Mouse (Mus musculus): ENCODE data around the gene Malsu1.

Gene Malsu1

DNA sequence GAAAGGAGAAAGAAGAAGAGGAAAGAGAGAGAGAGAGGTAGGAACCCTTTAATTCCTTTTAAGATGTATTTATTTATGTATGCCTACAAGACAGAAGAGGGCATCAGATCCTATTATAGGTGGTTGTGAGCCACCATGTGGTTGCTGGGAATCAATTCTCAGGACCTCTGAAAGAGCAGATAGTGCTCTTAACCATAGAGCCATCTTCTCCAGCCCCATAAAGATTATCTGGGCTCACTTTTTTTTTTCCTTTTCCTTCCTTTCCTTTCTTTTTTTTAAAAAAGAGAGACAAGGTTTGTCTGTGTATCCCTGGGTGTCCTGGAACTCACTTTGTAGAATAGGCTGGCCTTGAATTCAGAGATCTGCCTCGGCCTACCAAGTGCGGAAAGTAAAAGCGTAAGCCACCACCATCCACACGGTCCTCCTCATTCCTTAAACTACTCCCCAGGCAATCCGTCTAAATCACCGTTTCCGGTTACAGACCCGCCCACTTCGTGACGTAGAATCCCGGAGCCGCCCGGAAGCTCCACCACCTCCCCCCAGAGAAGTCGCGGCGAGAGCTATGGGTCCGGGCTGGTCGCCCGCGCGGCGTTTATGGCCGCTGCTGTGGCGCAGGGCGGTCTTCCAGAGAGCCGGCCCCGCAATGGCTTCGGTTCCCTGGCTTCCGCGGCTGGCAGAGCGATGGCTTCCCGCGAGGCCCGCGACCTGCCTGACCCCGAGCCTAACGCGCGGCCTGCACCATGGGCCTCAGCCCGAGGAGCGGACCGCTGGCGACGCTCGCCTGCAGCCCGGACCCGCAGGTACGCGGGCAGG is at the start of gene Malsu1:
Gene Malsu1, plus strand, starts transcription at position 492 of the 813 bp plus-strand sequence.
- peak; percentile 95 for DNase-seq (ENCODE audit: extremely low spot score)

DNA sequence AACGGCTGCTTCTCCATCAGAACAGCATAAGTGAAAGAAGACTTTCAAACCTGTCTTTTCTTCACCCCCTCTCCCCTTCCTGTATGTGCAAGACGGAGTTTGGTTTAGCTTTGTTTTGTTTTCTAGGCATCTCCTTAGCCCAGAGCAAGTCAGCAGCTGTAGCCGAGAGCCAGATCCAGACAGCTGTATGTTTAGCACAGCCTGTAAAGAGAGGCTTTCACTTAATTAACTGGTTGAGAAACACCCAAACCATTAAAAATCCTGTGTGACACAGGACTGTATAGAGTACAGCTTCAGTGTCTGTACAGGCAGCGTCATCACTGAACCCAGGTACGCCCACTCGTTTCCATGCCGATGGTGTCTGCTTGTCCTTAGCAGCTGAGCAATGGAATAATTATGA is 48.3 kb upstream of the Malsu1 start:
- no peak for DNase-seq (ENCODE audit: extremely low spot score)

DNA sequence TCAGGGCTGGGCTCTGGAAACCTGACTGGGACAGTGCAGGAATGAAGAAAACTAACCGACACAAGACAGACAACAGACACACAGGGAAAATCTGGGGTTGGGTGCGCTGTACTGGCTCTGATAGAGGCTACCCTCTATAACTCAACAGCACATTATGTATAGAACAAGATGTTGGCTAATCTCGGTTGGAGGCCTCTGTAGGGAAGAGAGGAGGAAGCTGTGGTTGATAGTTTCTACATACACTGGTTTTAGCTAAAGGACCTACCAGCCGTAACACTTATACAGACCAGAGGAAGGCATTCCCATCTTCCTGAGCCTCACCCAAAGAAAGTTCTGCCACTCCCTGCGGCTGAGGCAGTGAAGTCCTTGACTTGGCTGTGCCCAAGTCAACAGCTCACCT is 47.1 kb upstream of the Malsu1 start:
- DNase-seq (ENCODE audit: extremely low spot score) = no peak

DNA sequence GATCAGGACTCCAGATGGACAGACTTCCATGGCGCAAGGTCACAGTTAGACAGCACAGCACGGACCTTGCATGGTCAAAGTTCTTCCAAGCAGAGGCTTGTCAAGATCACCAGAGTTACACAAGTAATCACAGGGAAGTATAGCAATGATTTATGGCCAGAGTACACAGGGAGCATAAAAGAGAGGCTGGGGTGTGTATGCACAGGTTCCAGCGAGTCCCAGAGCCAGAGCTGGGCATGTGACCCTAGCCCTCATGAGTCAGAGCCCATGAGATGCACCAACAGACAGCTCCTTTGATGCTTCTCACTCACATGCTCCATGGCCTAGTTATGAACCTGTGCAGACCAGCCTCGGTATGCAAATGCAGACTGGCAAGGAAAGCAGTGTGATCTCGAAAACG is 45.6 kb upstream of the Malsu1 start:
- no peak for DNase-seq (ENCODE audit: extremely low spot score)

DNA sequence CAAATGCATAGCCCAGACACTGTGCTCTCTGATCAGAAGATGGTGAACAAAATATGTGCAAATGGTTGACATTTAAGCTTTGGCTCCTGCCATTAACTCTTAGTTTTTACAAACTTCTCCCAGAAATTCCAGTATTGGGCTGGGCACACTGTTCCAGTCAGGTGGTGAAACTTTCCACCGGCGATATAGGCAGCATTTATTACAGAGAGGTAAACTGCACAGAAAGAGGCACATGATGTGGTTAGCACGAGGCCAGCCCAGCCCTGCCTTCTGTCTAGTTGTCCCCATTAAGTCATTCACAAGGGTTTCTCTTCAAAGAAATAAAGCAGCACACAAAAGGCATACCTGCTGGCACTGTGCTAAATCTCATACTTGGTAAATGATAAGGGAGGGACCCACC is 44.9 kb upstream of the Malsu1 start:
- no peak for DNase-seq (ENCODE audit: extremely low spot score)

DNA sequence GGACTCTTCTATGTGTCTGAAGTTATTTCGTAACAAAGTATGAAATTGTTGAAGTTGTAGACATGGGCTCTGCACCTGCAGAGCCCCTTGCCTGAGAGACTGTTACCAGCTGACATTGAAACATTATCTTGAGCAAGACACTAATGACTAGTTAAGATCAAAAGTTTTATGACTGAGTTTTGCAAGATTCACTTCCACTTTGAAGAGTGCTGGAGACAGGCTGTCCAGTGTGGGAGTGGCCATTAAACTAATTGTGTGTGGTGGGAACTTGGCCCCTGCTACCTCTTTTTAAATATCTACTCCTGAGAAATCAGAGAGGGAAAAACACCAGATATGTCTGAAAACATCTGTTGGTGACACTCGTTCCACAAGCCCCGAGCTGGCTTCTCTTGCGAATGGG is 42.4 kb upstream of the Malsu1 start:
- no peak for DNase-seq (ENCODE audit: extremely low spot score)

DNA sequence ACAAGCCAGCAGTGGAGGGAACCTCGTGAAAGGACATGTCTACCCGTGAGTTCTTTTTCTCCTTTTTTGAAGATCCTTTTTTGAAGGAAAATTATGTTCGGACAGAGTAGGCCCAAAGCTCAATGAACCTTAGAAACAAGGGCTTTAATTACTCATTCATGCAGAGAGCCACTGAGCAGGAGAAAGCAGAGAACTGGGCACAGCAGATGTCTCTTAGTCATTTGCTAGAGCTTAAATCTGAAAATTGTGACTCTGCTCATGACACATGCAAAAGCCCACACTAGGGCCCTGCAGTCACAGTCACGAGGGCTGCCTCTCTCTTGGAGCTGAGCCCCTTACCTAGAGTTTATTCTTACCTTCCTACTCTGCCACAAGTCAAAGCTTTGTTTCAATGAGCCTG is 40.8 kb upstream of the Malsu1 start:
- no peak for DNase-seq (ENCODE audit: extremely low spot score)

DNA sequence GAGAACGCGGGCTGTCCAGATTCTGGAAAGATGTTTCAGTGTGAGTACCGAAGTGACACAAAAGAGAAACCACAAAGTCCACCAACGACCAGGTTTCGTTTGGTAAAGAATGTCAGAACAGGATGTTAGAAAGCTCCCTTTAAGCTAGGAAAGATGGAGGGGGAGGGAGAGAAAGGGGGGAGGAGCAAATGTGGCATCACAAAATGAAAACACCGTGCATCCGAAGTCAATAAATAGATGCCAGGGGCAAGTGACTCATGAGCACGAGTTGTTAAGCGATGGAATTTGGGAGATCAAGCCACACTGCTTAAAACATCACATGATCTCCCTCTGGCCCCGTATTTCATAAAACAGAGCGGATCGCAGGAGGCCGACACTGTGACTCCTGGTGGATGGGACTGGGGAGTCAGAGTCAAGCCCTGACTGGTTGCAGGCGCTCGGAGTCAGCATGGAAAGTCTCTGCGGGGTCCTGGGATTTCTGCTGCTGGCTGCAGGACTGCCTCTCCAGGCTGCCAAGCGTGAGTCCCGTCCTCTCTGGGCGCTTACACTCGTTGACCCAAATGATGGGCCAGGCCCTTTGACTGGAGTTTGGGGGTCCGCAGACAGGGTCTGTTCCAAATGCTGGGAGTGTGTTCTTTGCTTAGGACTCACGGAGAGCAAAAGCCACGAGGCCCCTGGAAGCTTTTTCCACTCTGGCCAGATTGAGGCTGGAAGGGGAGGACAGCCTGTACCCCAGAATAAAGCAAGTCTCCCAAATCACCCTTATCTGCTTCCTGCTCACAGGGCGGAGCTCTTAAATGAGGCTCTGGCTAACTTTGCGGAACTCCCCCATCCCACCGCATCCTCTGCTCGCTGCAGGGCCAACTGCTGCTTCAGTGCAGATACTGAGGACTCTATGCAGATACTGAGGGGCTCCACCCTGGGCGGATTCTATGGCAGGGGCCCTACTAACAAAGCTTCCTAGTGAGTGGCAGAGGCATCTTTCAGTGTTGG is 37.0 kb upstream of the Malsu1 start, which contains the start of gene Gpnmb:
Gene Gpnmb, plus strand, starts transcription at position 272 of the 993 bp plus-strand sequence.
- DNase-seq (ENCODE audit: extremely low spot score) = no peak

DNA sequence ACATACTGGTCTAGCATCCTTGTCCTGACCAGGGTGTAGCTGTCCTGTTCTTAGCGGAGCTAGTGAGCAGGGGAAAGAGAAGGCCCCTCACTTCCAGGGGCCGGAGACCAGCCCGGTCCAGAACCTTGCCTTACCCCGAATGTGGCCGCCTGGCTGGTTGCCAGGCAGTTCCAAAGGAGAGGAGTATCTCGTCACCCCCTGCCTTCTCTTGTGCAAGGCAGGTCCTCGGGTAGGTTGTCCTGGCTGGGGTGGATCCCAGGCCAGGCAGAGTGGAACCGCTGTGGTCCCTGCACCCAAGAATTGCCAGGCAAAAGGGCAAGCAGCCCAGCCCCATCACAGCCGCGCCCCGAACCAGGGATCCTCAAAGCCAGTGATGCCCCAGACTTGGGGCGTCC is 36.3 kb upstream of the Malsu1 start:
- DNase-seq (ENCODE audit: extremely low spot score) = no peak

DNA sequence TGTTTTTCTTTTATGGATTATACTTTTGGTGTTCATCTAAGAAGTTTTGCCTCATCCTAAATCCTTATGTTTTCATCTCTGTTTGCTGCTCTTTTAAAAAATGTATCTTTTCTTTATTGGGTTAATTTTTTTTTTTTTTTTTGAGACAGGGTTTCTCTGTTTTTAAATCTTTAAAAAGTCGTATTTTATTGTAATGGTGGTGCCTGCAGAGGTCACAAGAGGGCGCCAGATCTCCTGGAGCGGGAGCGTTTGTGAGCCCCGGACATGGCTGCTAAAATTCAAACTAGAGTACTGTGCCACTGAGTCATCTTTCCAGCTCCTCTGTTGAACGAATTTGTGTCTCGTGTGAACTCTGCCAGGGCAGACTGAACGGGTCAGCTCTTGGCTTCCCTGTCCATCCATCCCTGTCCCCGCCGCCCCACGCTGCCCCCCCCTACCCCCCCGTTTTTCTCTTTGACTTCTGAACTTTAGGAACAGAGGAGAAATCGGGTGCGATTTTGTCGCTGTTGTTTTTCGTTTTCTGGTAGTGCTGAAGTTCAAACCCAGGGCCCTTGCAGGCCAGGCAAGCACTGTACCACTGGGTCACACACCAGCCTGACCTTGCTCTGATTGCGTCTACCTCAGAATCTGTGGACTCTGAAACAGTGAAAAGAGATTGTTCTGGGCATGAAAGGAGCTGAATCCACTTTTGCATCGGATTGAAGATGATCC is 34.0 kb upstream of the Malsu1 start:
- DNase-seq (ENCODE audit: extremely low spot score) = peak; percentile 56

DNA sequence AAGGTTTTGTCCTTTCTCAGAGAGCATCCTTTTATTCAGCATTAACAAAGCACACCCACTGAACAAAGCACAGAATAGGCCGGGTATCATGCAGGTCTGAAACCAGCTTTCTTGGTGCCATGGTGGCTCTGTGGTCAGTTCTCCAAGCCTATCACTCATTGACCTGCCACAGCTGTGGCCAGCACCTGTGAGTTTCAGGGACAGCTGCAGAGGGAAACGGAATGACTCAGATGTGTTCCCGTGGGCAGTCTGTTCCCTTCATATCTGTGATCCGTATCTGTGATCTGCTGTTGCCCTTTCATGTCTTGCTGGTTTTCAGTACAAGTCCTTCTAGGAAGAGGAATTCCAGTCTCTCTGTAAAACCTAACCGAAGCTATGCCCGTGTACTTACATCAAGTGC is 27.1 kb upstream of the Malsu1 start:
- DNase-seq (ENCODE audit: extremely low spot score) = no peak

DNA sequence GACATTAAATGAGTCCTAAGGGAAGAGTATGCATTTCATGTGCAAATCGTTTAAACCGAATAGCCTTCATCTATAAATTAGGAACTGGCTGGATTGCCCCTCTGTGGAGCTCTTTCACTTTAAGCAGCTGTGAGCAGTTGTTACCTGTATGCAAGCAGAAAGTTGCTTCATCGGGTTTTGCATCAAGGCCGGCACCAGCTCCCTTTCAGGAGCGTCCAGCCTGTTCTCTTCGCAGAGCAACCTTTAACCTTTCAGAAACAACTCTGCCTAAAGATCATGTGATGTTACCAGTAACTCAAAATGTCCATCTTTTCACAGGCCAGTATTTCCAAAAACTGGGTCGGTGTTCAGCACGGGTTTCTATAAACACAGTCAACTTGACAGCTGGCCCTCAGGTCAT is 26.6 kb upstream of the Malsu1 start:
- no peak for DNase-seq (ENCODE audit: extremely low spot score)

DNA sequence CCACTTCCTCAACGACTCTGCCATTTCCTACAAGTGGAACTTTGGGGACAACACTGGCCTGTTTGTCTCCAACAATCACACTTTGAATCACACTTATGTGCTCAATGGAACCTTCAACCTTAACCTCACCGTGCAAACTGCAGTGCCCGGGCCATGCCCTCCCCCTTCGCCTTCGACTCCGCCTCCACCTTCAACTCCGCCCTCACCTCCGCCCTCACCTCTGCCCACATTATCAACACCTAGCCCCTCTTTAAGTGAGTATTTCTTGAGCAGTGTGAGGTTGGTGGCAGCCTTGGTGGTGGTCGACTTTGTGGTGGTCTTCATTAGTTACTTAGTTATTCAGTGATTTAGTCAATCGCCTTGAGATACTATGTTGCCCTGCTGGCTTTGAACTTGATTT is 25.7 kb upstream of the Malsu1 start:
- no peak for DNase-seq (ENCODE audit: extremely low spot score)

DNA sequence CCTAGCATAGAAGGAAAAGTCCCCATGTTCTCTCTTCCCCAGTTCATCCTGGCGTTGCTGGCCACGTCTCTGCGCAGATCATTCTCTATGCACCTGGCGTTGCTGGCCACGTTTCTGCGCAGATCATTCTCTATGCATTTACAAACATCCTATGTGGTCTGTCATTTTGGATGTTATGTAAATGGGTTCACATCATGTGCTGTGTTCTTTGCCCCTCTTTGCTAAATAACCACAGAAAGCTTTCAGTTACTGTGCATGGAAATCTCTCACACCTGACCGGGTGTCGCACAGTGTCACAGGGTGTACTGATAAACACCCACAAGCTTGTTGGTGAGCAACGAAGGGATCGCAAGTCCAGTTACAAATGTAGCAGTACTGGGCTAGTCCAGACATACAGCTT is 25.2 kb upstream of the Malsu1 start:
- DNase-seq (ENCODE audit: extremely low spot score) = no peak

DNA sequence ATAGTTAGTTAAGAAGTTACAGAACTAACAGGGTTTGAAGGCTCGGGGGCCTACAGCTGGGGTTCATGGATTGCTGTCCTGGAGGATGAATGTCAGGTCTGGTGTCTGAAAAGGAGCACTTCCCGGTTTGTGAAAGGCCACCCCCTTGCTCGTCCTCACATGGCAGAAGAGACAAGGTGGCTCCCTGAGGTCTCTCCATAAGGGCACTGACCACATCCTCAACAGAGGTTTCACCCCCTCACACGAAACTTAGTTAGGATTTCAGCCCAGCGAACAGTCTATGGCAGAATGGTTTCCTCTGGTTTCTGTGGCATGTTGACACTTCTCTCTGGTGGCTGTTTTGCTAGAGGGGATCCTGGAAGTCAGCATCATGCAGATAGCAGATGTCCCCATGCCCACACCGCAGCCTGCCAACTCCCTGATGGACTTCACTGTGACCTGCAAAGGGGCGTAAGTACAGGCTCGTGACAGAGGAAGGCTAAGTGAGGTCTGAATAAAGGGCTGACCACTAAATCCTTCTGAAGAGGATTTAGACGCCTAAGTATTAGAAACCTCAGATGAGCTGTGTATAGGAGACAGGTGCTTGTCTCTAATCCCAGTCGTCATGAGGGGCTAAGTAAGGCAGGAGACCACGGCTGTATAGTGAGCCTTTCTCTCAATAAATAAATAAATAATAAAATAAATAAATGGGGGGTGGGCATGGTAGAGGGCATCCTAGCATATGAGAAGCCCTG is 22.8 kb upstream of the Malsu1 start:
- no peak for DNase-seq (ENCODE audit: extremely low spot score)

DNA sequence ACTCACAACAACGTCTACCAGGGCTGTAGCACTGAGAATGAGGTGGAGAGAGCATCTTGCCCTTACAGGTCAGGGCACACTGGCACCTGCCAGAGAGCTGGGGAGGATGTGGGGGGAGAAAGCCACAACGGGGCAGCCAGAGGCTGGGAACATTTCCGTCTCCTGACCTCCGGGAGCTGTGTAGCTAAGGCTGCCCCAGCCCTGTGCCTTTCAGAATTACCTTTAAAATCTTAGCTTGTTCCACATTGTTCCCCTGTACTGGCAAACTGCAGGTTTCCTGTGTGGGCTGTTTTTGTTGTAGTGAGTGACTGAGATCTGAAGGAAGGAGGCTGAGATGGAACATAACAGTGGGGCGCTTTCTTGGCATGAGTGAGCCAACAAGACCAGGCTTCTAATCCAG is 21.4 kb upstream of the Malsu1 start:
- no peak for DNase-seq (ENCODE audit: extremely low spot score)

DNA sequence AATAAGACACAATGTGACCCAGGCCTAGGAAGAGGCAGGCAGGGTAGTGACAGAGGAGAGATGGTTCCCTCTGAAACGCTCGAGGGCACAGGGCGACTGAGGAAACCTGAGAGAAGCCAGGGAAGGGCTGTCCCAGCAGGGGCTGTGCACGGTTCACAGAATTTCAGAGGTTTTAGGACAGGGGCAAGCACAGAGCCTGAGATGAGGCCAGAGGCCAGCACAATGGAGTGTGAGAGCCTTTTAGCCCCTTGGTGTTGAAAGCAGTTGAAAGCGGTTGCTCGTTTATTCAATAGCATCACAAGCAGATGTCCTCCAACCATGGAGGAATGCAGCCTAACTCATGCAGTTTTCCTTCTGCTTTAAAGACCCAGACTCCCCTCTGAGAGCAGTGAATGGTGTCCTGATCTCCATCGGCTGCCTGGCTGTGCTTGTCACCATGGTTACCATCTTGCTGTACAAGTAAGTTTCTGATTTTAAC is 18.3 kb upstream of the Malsu1 start:
- DNase-seq (ENCODE audit: extremely low spot score) = peak; percentile 67

DNA sequence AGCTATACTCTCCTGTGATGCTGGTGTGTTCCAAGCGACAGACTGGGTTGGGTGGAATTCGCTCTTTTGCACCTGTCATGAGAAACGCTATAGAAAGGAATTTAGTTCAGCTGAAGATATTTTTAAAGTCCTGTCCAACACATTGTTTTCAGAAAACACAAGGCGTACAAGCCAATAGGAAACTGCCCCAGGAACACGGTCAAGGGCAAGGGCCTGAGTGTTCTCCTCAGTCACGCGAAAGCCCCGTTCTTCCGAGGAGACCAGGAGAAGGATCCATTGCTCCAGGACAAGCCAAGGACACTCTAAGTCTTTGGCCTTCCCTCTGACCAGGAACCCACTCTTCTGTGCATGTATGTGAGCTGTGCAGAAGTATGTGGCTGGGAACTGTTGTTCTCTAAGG is 17.6 kb upstream of the Malsu1 start:
- no peak for DNase-seq (ENCODE audit: extremely low spot score)

DNA sequence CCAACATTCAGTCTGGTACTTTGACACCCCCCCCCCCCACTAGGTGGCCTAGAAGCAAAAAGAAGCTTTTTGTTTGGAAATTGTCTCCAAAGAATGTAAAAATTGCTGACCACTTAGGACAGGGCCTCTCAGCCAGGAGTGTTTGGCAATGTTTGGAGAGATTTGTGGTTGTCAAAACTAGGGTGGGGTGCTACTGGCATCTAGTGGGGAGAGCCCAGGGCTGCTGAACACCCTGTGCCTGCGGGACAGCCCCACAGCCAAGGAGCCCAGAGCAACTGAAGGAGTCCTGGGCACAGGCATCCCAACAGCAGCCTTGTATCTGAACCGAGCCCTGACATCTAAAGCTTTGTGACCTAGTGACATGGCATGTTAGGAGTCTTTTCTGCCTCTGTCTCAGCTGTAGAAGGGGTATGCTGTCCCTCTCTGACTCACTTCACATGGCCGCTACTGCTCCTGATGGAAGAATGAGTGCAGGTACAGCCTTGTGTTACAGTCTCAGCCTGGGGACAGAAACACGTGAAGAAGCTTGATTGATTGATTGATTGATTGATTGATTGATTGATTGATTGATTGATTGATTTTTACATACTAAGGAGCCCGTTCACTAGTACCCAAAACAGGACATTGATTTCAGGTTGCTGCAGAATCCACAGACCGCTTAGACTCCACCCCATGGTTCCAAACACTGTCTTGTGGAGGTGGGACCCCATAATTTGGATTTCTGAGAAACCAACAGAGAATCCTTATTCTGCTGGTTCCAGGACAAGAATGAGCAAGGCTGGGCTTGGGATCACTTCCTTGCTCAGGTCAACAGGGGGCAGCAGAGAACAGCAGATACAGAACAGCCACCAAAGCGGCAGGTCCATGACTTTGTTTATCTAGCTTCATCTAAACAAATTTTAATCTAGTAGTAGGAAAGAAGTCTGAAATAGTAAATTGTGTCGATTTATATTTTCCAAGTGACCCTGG is 16.3 kb upstream of the Malsu1 start:
- peak; percentile 68 for DNase-seq (ENCODE audit: extremely low spot score)

DNA sequence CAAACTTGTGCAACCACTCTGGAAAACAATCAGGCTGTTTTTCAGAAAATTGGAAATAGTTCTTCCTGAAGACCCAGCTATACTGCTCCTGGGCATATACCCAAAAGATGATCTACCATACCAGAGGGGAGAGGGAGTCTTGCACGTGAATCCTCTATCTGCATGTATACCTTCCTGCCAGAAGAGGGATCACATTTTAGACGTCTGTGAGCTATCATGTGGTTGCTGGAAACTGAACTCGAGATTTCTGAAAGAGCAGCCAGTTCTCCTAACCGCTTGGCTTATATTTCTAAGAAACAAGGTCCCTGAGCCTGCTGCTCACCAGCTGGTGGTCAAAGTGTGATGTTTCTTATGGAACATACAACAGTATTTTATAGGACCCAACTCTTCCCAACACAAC is 5.2 kb upstream of the Malsu1 start:
- no peak for DNase-seq (ENCODE audit: extremely low spot score)

Measured in embryo, embryonic 9.5 days (tissue).